ENCODE assay signal across 8 mouse cellular contexts in the genomic region with DNA sequence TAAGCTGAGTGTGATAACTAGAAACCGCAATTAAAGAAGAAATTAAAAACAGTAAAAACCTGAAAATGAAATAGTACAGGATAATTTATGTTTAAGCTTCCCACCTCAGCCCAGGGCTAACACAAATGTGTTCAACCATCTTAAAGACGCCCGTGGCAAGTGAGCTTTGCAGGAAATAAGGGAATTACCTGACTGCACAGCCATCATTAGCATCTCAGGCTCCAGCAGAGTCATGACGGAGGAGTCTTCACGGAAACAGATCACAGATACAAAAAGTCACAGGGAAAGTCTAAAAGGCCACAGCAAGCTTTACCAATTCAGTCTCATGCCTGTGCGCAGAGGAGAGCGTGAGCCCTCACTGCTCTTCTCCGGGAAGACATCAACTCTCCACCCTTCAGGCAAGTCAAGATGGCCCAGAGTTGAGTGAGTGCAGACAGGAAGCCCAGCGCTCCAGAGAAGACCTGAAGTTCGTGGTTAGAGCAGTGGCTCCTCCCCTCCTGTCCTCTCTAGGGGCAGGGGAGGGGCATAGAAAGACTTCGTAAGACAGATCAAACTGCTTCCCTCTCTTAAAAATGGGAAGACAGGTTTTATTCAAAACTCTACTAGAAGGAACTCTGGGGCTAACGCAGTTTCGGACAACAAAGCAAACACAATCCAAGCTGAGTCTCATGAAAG.
DNase-seq lines count a peak whose midpoint lies in the region; ATAC-seq and TF ChIP-seq lines count a peak whose summit lies in the region.

No protein-coding gene starts in this region.

- peak overlapping the region; percentile 58 for H3K4me3 ChIP-seq in gastrocnemius, adult 2 months
- peak overlapping the region; percentile 7; the same call in 1 of the 2 replicates for H3K4me3 ChIP-seq in embryonic fibroblast, embryonic 13.5 days (ENCODE audit: insufficient read depth, low read length)
- no peak overlapping the region for H3K4me3 ChIP-seq in hindbrain, postnatal 0 days (ENCODE audit: low read length)
- H3K4me3 ChIP-seq in lung, embryonic 14.5 days (ENCODE audit: low read depth, low read length) = peak overlapping the region; percentile 16; the same call in 1 of the 2 replicates

- peaks cover 49% of the 10 kb centered on the region for H3K4me1 ChIP-seq in embryonic fibroblast, embryonic 13.5 days (ENCODE audit: control insufficient read depth, insufficient read depth, low read length)
- peaks cover 12% of the 10 kb centered on the region; the same call in 1 of the 2 replicates for H3K4me1 ChIP-seq in hindbrain, postnatal 0 days (ENCODE audit: insufficient read depth, low read length)
- H3K4me1 ChIP-seq in lung, embryonic 14.5 days (ENCODE audit: insufficient read depth) = peaks cover 19% of the 10 kb centered on the region

- H3K9ac ChIP-seq in hindbrain, postnatal 0 days (replicated peaks; ENCODE audit: low read length) = no peak overlapping the region
- H3K9ac ChIP-seq in lung, embryonic 14.5 days = no peak overlapping the region

- no peaks in the 10 kb centered on the region for H3K27me3 ChIP-seq in hindbrain, postnatal 0 days (ENCODE audit: insufficient read depth, low read length)
- H3K27me3 ChIP-seq in lung, embryonic 14.5 days (ENCODE audit: insufficient read depth, low read length) = no peaks in the 10 kb centered on the region

- no peaks in the 10 kb centered on the region for H3K36me3 ChIP-seq in hindbrain, postnatal 0 days (ENCODE audit: insufficient read depth, low read length)
- no peaks in the 10 kb centered on the region for H3K36me3 ChIP-seq in lung, embryonic 14.5 days (ENCODE audit: insufficient read depth)

- intact Hi-C loops in gastrocnemius, adult 2 months (cut with DNase I) = no loop called here

- DNase-seq in gastrocnemius, adult 2 months = peak; percentile 48
- no peak for DNase-seq in gastrocnemius, postnatal 4 days (ENCODE audit: low spot score in 2 of 2)
- DNase-seq in CD8-positive naive resting alpha-beta T cell, adult 2 months (ENCODE audit: low read depth in 2 of 2, low spot score in 2 of 2) = peak; percentile 60 to 70
- no peak for DNase-seq in hindbrain, postnatal 0 days (ENCODE audit: low spot score)
- peak; percentile 73 for DNase-seq in lung, embryonic 14.5 days
- DNase-seq in spleen, postnatal 10 days (ENCODE audit: low spot score in 2 of 2) = peak; percentile 23 to 65
- DNase-seq in cerebellum, postnatal 10 days = no peak

- no peaks in the 10 kb centered on the region for H3K9me3 ChIP-seq in hindbrain, postnatal 0 days (ENCODE audit: low read length)
- H3K9me3 ChIP-seq in lung, embryonic 14.5 days (ENCODE audit: low read depth, low read length) = no peaks in the 10 kb centered on the region

- peak overlapping the region; percentile 50 for H3K27ac ChIP-seq in gastrocnemius, adult 2 months
- H3K27ac ChIP-seq in embryonic fibroblast, embryonic 13.5 days (ENCODE audit: insufficient read depth, low read length) = peak overlapping the region; percentile 75
- no peak overlapping the region for H3K27ac ChIP-seq in hindbrain, postnatal 0 days
- H3K27ac ChIP-seq in lung, embryonic 14.5 days (ENCODE audit: low read depth) = no peak overlapping the region

- H3K4me2 ChIP-seq in hindbrain, postnatal 0 days (ENCODE audit: low read depth, low read length) = peak overlapping the region; percentile 16
- H3K4me2 ChIP-seq in lung, embryonic 14.5 days = peak overlapping the region; percentile 48

- TF ChIP-seq CTCF in gastrocnemius, adult 2 months (IDR thresholded peaks at IDR 0.05) = no peak
- no peak for TF ChIP-seq CTCF in embryonic fibroblast, embryonic 13.5 days (IDR thresholded peaks at IDR 0.05; ENCODE audit: borderline replicate concordance, insufficient read depth, low read length)
- TF ChIP-seq CTCF in hindbrain, postnatal 0 days (IDR thresholded peaks at IDR 0.05; ENCODE audit: low read depth) = no peak
- TF ChIP-seq CTCF in lung, embryonic 14.5 days (IDR thresholded peaks at IDR 0.05; ENCODE audit: low read depth) = no peak

- ATAC-seq in hindbrain, postnatal 0 days = no peak
- peak; percentile 70; the same call in 1 of the 2 replicates for ATAC-seq in lung, embryonic 14.5 days (ENCODE audit: insufficient read depth)

- 46% methylated on average over 13 of the region's 13 CpGs for WGBS in hindbrain, postnatal 0 days
- WGBS in lung, embryonic 14.5 days = 30% methylated on average over 13 of the region's 13 CpGs

- TF ChIP-seq POLR2A in embryonic fibroblast, embryonic 13.5 days (IDR thresholded peaks at IDR 0.05; ENCODE audit: low read depth, low read length) = no peak

Comparison
In these comparisons a context has a peak if more than half of its experiments do, and no peak if none do; other contexts are left out.
1. DNase-seq: peak in gastrocnemius, adult 2 months (single experiment), CD8-positive naive resting alpha-beta T cell, adult 2 months (2 of 2), lung, embryonic 14.5 days (single experiment) and spleen, postnatal 10 days (2 of 2); none in gastrocnemius, postnatal 4 days (0 of 2), hindbrain, postnatal 0 days (single experiment) and cerebellum, postnatal 10 days (0 of 2).
2. H3K27ac ChIP-seq: peak in gastrocnemius, adult 2 months (single experiment) and embryonic fibroblast, embryonic 13.5 days (single experiment); none in hindbrain, postnatal 0 days (single experiment) and lung, embryonic 14.5 days (single experiment).